Mouse (Mus musculus) bone marrow, adult 2 months (tissue): ENCODE measurements around the gene Antxr1.

Experiments used
- CTCF ChIP-seq: fragments of 200-500 bp; IDR thresholded peaks from 2 replicates; pipeline ENCODE4 v1.5.1; 2011; ENCODE audit warnings: low read length, control low read depth; ENCODE audit not compliant: control insufficient read depth, insufficient read depth
- POLR2A ChIP-seq: fragments of 200-500 bp; IDR thresholded peaks from 2 replicates; pipeline ENCODE4 v1.6.1; 2011; ENCODE audit warnings: low read depth, mild to moderate bottlenecking, control low read depth, low read length, borderline replicate concordance; ENCODE audit not compliant: control insufficient read depth

DNA sequence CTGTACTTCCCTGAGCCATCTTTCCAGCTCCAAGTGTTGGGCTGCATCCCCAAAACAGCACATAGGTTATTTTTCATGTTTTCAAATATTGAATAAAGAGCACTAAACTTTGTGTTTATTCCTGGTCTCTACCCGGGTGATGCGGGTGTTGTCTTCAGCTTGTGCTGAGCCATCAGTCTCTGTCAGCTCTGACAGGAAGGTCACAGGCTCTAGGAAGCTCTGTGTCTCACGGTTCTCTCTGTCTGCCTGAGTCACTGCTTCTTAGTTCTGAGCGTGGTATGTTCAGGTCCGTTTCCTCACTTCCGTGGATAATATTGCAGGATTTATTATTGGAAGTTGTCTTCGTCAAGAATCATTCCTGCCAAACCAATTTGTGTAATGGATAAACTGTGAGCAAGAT, 213.7 kb downstream of the Antxr1 start:
- TF ChIP-seq POLR2A (no peak), CTCF (no peak)
